Mouse (Mus musculus): ENCODE data around the gene Cdh3.

The Cdh3 gene

GRCm38 (mm10) chr8:106527241-106528036, 16.7 kb downstream of the Cdh3 start:
- DNase-seq: no peak

GRCm38 (mm10) chr8:106528596-106529249, 18.0 kb downstream of the Cdh3 start:
- no peak for DNase-seq

GRCm38 (mm10) chr8:106529885-106530482, 19.3 kb downstream of the Cdh3 start:
- DNase-seq: no peak

- peak in 1 of 2 experiments; percentile 23 for DNase-seq
These were observed 19.9 kb downstream of the Cdh3 start for GRCm38 (mm10) chr8:106530566-106530965.

- no peak for DNase-seq
These were observed 23.0 kb downstream of the Cdh3 start for GRCm38 (mm10) chr8:106533709-106534108.

- peak in 1 of 2 experiments; percentile 73 for DNase-seq
These were observed 23.8 kb downstream of the Cdh3 start for GRCm38 (mm10) chr8:106534449-106534848.

DNA sequence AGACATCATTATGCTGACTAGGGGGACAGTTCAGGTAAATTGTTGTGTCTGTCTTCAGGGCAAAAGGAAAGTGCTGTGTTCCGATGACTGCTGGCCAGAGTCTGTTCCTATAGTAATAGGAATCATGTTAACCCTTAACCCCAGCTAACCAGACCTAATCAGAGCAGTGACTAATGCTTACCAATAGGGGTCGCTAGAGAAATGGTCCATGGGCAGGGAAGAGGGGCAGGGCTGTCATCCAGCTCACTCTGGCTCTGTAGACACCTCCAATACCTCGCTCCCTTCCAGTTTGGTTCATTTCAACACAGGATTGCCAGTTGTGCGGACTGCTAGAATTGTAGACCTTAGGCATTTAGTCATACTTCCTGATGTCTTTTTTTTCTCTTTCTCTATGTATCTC, 24.8 kb downstream of the Cdh3 start:
- no peak for DNase-seq

DNA sequence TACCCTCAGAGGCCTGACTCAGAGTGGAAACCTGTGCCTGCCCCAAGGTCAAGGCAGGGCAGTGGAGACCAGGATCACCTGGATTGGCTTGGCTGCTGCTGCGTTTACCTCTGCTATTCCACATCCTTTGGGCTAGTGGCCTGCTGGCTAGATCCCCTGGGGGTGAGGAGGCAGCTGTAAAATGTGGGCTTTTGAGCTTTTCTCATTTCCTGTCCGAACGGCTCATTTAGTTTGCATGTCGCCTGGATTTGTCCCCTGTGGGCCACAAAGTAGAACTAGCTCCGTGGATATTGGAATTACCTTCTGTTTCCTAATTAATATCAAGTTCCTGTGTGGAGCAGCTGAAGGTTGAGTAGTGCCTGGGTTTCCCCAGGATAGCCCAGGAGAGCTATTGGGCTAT, 28.5 kb downstream of the Cdh3 start:
- no peak for DNase-seq

DNA sequence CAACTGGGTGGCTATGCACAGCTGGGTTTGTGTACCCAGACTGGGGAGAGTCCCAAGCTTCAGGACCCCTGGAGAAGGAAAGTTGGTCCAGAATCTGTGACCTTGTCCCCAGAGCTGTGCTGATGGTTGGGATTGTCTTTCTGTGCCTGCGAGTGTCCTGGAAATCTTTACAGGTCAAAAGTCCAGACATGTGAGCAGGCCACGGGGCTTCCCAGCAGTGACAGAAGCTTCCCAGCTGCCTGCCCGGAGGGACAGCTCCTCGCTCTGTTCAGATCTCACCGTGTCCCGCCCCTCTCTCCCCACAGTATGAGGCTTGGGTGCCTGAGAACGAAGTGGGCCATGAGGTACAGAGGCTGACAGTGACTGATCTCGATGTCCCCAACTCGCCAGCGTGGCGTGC, 30.3 kb downstream of the Cdh3 start:
- DNase-seq: no peak

GRCm38 (mm10) chr8:106543043-106543442, 32.4 kb downstream of the Cdh3 start:
- DNase-seq: no peak

- DNase-seq: no peak
These were observed 34.5 kb downstream of the Cdh3 start for GRCm38 (mm10) chr8:106545149-106545548.

GRCm38 (mm10) chr8:106546746-106547145, 36.1 kb downstream of the Cdh3 start:
- DNase-seq: no peak

DNA sequence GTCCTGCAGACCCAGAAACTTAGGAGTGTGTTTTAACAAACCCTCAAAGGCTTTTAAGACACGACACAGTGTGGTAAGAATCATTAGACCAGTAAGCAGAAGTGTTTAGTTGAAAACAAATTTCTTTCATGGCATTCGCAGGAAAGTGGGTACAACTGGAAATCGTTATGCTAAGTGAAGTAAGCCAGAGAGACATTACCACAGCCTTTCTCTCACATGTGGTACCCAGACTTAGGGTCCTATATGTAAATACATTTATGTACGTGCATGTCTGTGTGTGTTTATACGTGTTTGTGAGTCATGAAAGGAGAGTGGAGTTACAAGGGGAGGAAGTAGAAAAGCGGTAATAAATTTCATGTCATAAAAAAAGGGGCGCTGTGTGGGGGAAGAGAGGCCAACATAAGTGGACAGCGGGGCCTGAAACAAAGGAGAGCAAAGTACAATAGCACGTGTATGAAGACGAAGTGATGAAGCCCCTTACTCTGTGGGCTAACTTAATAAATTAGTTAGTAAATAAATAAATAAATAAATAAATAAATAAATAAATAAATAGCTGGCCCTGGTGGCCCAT, 37.8 kb downstream of the Cdh3 start:
- no peak for DNase-seq

GRCm38 (mm10) chr8:106550906-106551305, 40.2 kb downstream of the Cdh3 start:
- no peak for DNase-seq

DNA sequence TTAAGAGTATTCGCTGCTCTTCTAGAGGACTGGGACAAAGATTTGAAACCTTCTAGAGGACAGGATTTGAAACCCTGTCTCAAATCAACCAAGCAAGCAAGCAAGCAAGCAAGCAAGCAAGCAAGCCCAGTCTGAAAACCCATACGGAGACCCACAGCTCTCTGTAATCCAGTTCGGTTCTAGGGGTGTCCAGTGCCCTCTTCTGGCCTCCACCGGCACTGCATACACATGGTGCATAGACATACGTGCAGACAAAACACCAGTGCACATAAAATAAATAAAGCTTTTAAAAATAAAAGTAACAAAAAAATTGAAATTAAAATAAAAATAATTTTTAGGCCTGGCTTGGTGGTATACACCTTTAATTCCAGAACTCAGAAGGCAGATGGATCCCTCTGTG, 43.3 kb downstream of the Cdh3 start:
- DNase-seq: no peak

- no peak for DNase-seq
These were observed 45.5 kb downstream of the Cdh3 start for GRCm38 (mm10) chr8:106556068-106556645.

GRCm38 (mm10) chr8:106559844-106560243, 49.2 kb downstream of the Cdh3 start:
- DNase-seq: no peak

GRCm38 (mm10) chr8:106561097-106561865, 50.6 kb downstream of the Cdh3 start:
- DNase-seq: peak; percentile 87 to 88

- peak; percentile 21 to 44 for DNase-seq
These were observed 53.0 kb downstream of the Cdh3 start for GRCm38 (mm10) chr8:106563691-106564182.

DNA sequence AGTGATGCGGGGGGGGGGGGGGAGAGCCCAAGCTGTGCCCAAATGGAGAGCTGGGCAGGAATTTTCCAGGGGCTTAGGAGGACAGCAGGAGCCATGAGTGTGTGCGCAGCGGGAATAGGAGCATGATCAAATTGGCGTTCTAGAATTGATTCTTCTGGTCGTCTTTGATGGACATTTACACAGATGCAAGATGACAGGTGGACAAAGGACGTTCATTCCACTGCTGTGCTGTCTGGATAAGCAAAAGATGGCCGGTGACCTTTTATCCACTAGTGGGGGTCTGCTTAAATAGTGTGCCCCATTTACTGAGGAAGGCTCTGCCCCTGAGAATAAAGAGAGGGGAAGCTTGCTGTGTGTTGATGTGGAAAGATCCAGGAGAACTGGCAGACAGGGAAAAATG, 58.3 kb downstream of the Cdh3 start:
- DNase-seq: no peak

- no peak for DNase-seq
These were observed 59.7 kb downstream of the Cdh3 start for GRCm38 (mm10) chr8:106570386-106570785.

DNA sequence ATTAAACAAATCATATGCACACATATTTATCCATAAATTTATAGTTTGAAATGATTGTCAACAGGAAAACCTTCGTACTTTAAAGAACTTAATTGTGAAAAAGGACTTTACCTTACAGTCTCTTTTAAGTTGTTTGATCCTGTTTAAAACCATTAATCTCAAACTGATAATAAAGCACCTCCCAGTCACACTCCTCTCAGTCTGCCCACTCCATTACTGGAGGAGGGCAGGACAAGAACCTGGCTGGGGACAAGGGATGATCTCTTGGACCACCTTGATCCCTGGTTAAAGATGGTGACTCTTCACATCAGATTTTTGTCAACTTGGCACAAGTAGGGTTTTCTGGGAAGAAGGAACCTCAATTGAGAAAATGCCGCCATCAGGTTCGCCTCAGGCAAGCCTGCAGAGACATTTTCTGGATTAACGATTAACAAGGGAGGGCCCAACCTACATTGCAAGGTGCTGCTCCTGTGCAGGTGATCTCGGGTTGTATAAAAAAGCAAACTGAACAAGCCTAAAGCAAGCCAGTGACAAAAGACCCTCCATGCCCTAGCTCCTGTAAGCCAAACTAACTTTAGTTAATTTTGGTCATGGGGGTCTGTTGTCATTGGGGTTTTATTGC, 61.0 kb downstream of the Cdh3 start:
- DNase-seq: no peak

Data from lung, postnatal 4 days (tissue).